Mouse (Mus musculus) embryonic stem cell, embryonic (primary cell): ENCODE data around the gene Isoc2a.

Source experiments
- CTCF ChIA-PET, 4 experiments: fragments of 300-600 bp in 2 of 4; fragments of 350-600 bp in 2 of 4; sonication (Branson Sonifier 250); formaldehyde crosslinking; loops; one replicate each; lab custom pipeline; 2022; ENCODE audit warnings: inconsistent platforms in 2 of 4; lab: Charles Lee
- POLR2A ChIA-PET, 4 experiments: fragments of 300-600 bp in 2 of 4; fragments of 350-600 bp in 2 of 4; sonication (Branson Sonifier 250); formaldehyde crosslinking; loops; one replicate each; lab custom pipeline; 2022; ENCODE audit warnings: antibody characterized with exemption in 4 of 4, inconsistent platforms in 1 of 4; lab: Charles Lee

Isoc2a gene

DNA sequence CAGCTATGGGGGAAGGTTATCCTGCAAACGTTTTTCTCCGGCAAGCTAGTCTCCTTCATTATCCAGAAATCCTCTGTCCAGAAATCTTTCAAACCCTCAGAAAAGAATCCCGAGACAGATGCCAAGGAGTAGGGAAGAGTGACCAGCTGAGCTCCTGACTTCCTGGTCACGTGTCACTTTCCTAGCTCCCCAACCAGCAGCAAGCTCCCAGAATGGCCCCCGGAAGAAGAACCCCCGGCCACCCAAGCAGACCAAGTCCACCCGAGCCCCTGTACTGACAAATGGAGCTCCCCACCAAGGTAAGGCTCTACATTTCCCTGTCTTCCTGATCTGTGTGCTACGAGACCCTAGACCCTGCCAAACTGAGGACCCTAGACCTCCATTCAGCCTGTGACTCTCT is 50.8 kb downstream of the Isoc2a start:
- ChIA-PET POLR2A (interaction anchor here (0.5 to 15.6 kb wide), 29 partner anchors 9 to 404 kb away, joined by 3 to 118 read pairs (median 4); partner anchors contain the start of genes Rpl28 (in 3 of the 4), Hspbp1 (in 2 of the 4), Isoc2a (in 2 of the 4) and Tmem238 (in 2 of the 4)), CTCF (interaction anchor here in 3 of 4 experiments (1.1 to 2.1 kb wide), 7 partner anchors 8 to 37 kb away, joined by 3 to 9 read pairs (median 5); partner anchors contain the start of gene Sbk2 (in 1 of the 3))

DNA sequence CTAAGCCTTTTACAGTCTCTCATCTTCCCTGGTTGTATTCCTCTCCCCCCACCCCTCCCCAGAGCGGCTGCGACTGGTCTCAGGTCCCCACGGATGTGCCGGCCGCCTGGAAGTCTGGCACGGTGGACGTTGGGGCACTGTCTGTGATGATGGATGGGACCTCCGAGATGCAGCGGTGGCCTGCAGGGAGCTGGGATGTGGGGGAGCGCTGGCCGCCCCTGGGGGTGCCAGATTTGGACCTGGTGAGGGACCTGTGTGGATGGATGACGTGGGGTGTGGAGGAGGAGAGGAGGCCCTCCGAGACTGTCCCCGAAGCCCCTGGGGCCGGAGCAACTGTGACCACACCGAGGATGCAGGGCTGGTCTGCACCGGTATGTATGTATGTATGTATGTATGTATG is 51.4 kb downstream of the Isoc2a start:
- ChIA-PET POLR2A (interaction anchor here in 3 of 4 experiments (0.7 to 15.6 kb wide), 15 partner anchors 9 to 325 kb away, joined by 3 to 118 read pairs (median 4); partner anchors contain the start of genes Tmem238 (in 2 of the 3), Cox6b2 (in 1 of the 3), Fiz1 (in 1 of the 3) and Isoc2a (in 1 of the 3)), CTCF (interaction anchor here in 3 of 4 experiments (1.1 to 2.1 kb wide), 6 partner anchors 9 to 17 kb away, joined by 3 to 9 read pairs (median 6); no protein-coding TSS in a partner anchor)

DNA sequence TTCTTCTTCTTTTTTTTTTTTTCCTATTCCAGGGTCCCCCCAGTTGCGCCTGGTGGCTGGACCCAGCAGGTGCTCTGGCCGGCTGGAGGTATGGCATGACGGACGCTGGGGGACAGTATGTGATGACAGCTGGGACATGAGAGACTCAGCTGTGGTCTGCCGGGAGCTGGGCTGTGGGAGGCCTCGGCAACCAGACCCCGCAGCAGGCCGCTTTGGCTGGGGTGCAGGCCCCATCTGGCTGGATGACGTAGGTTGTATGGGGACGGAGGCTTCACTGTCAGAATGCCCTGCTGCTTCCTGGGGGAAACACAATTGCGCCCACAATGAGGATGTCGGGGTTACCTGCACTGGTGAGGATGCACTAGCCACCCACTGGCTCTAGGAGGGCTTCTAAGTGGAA is 56.1 kb downstream of the Isoc2a start:
- POLR2A ChIA-PET, result interaction anchor here in 3 of 4 experiments (0.6 to 3.9 kb wide), 18 partner anchors 8 to 1264 kb away, joined by 3 to 22 read pairs (median 4); partner anchors contain the start of genes Ube2s (in 2 of the 3), Fiz1 (in 1 of the 3), Nat14 (in 1 of the 3) and Rpl28 (in 1 of the 3)
- CTCF ChIA-PET, result interaction anchor here in 3 of 4 experiments (0.6 to 3.4 kb wide), 12 partner anchors 8 to 1251 kb away, joined by 3 to 29 read pairs (median 4); no protein-coding TSS in a partner anchor

DNA sequence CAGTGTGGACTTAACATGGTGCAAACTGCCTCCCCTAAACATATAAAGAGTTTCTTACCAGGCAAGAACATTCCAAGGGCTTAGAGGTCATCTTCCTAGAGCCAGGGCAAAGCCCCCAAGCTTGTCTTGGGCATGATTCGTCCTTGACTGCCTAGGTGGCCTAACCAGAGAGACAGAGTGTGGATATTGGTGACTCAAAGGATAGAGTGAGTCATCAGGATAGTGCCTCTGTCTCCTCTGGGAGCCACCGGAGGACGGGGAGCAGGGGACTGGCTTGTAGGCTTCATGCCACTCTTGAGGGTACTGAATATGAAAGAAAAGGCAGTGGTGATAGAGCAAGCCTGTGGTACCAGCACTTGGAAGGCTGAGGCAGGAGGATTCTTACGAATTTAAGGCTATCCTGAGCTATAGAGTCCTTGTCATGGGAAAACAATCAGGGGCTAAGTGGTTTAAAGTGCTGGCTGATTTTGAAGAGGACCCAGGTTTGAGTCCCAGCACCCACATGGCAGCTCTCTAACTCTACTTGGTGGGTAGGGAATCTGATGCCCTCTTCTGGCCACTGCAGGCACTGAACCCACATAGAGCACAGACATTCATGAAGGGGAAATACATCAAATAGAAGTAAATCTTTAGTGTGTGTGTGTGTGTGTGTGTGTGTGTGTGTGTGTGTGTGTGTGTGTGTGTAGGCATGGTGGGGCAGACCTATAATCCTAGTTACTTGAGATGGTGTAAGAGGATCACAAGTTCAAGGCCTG is 57.4 kb downstream of the Isoc2a start:
- CTCF ChIA-PET, result interaction anchor here (0.5 to 3.4 kb wide), 43 partner anchors 9 to 822 kb away, joined by 3 to 29 read pairs (median 4); partner anchors contain the start of genes Nat14 (in 2 of the 4), Sbk2 (in 2 of the 4), Ssc5d (in 2 of the 4) and Zfp628 (in 2 of the 4)

DNA sequence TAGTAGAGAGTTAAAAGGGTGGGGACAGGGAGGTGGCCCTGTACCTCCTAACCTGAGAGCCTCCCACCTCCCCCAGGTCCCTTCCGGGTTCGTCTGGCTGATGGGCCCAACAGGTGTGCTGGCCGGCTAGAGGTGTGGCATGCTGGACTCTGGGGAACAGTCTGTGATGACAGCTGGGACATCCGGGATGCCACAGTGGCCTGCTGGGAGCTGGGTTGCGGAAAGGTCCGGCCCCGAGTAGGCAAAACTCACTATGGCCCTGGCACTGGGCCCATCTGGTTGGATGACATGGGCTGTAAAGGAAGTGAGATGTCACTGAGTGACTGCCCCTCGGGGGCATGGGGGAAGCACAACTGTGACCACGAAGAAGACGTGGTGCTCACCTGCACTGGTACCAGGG is 59.9 kb downstream of the Isoc2a start:
- ChIA-PET CTCF (interaction anchor here in 2 of 4 experiments (0.6 to 2.1 kb wide), 13 partner anchors 9 to 393 kb away, joined by 3 to 9 read pairs (median 4); partner anchors contain the start of genes Sbk2 (in 2 of the 2) and Ssc5d (in 1 of the 2)), POLR2A (interaction anchor here in 3 of 4 experiments (0.6 to 2.4 kb wide), 12 partner anchors 9 to 184 kb away, joined by 3 to 8 read pairs (median 4); partner anchors contain the start of genes Ube2s (in 2 of the 3), Cox6b2 (in 1 of the 3), Gm44973 (in 1 of the 3) and Rpl28 (in 1 of the 3))

More for the DNA sequence above, 57.4 kb downstream of the Isoc2a start:
- POLR2A ChIA-PET, result interaction anchor here (0.7 to 3.9 kb wide), 24 partner anchors 9 to 1229 kb away, joined by 3 to 22 read pairs (median 5); partner anchors contain the start of genes Ube2s (in 2 of the 4), Fiz1 (in 1 of the 4), Isoc2a (in 1 of the 4) and Nat14 (in 1 of the 4)

DNA sequence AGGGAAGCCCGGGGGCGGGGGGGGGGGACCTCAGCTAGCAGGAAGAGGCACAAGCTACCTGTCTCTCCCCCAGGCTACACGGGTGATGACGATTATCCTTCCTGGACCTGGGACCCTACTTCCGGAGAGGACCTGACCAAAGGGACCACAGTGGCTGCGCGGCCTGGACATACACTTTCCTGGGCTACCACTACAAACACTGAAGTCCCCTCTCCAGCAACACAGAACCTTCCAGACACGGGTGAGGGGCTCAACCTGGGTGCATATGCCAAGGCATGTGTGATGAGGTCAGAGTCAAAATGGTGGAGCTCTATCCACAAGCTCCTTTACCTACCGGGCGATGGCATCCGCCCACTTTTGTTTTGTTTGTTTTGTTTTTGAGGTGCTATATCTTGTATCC is 60.4 kb downstream of the Isoc2a start:
- POLR2A ChIA-PET, result interaction anchor here in 3 of 4 experiments (0.5 to 2.4 kb wide), 16 partner anchors 10 to 377 kb away, joined by 3 to 8 read pairs (median 4); partner anchors contain the start of genes Ube2s (in 2 of the 3), Cox6b2 (in 1 of the 3), Gm44973 (in 1 of the 3) and Rpl28 (in 1 of the 3)
- CTCF ChIA-PET, result interaction anchor here in 3 of 4 experiments (0.5 to 2.1 kb wide), 15 partner anchors 10 to 394 kb away, joined by 3 to 9 read pairs (median 4); partner anchors contain the start of gene Sbk2 (in 2 of the 3)

DNA sequence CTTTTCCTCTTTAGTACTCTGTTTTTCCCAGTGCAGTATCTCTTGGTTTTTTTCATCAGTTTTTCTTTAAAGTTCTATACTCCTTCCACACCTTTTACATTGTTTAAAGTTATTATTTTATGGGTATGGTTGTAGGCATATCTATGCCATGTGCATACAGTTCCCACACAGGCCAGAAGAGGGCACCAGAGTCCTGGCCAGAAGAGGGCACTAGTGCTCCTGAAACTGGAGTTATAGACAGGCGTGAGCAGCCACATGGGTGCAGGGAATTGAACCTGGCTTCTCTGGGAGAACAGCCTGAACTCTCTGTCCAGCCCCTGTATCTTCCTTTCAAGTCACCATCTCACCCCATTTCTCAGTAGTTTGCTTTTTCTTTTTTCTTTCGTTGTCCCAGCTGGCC is 61.5 kb downstream of the Isoc2a start:
- ChIA-PET CTCF (interaction anchor here (0.5 to 3.7 kb wide), 16 partner anchors 12 to 1344 kb away, joined by 3 to 29 read pairs (median 8); partner anchors contain the start of genes Sbk2 (in 2 of the 4), Isoc2a (in 1 of the 4) and Zfp628 (in 1 of the 4)), POLR2A (interaction anchor here in 3 of 4 experiments (0.5 to 2.5 kb wide), 10 partner anchors 11 to 146 kb away, joined by 3 to 10 read pairs (median 6); partner anchors contain the start of genes Sbk2 (in 2 of the 3), Fiz1 (in 1 of the 3), Rpl28 (in 1 of the 3) and Ube2s (in 1 of the 3))

DNA sequence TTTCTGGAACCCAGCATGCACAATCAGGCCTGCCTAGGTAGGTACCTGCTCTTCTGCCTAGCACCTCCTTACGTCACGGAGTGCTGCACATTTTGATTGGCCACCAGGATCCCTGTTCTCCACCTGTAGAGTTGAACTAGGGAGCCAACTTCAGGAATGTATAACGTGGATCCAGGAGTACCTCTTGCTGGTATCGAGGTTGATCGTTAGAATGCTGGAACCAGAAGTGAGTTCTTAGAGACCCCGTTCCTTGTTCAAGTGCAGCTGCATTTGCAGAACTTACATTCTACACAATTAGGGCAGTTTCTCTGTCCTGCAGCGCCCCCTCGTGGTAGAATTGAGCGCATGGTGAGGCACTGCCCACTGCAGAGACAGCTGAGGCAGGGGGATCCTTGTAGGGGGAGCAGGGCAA is 63.1 kb downstream of the Isoc2a start:
- CTCF ChIA-PET, result interaction anchor here (0.5 to 3.8 kb wide), 79 partner anchors 9 to 513 kb away, joined by 3 to 29 read pairs (median 4); partner anchors contain the start of genes Sbk2 (in 4 of the 4), Zfp628 (in 3 of the 4), Isoc2a (in 2 of the 4) and Ssc5d (in 2 of the 4)
- POLR2A ChIA-PET, result interaction anchor here (0.6 to 2.5 kb wide), 25 partner anchors 9 to 187 kb away, joined by 3 to 13 read pairs (median 4); partner anchors contain the start of genes Sbk2 (in 3 of the 4), Ube2s (in 3 of the 4), Cox6b2 (in 1 of the 4) and Isoc2a (in 1 of the 4)

DNA sequence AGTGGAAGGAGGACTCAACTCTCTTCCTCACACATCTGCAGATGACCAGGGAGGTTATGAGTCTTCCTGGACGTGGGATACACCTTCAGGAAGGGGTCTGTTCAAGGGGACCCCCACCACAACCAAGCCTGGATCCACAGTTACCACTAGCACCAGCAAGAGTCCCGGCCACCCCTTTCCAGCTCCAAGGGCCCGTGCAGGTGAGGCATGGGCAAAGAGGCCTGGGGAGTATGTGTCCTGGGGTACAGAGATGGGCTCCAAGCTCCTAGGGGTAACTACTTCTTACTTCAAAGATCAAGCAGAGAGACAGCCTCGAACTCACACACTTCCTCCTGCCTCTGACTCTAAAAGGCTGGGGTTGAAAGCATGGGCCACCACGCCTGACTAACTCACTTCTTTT is 65.7 kb downstream of the Isoc2a start:
- ChIA-PET POLR2A (interaction anchor here in 2 of 4 experiments (1.3 to 1.4 kb wide), 2 partner anchors 31 to 77 kb away, joined by 3 read pairs; no protein-coding TSS in a partner anchor), CTCF (interaction anchor here in 2 of 4 experiments (0.7 to 3.8 kb wide), 8 partner anchors 21 to 119 kb away, joined by 3 to 27 read pairs (median 4); partner anchors contain the start of gene Sbk2 (in 2 of the 2))

DNA sequence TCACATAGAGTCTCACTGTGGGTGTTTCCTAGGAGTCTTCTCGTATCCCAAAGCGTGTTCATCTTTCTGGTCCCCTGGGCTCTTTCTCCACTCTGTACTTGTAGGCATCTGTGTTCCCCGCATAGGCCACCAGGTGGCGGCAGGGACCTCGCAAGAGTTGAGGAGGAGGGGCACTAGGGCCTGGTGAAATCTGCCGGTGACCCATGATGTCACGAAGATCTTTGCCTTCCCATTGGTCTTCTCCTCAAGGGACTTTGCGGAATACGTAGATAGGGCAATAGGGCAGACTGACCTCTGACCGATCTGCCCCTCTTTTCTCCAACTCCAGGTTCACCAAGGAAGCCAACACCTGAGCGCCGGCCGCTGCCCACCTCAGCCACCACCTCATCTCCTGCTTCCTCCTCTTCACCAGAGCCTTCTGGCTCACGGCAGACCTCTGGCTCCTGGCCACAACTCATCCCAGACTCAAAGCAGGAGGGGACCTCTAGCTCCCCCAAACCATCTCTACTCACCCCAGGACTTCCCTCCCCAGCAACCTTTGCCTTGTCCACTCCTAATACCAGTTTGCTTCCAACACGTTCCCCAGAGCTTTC is 66.4 kb downstream of the Isoc2a start:
- ChIA-PET CTCF (interaction anchor here (0.6 to 3.8 kb wide), 11 partner anchors 20 to 183 kb away, joined by 3 to 27 read pairs (median 5); partner anchors contain the start of gene Sbk2 (in 3 of the 4)), POLR2A (interaction anchor here in 3 of 4 experiments (0.7 to 1.6 kb wide), 8 partner anchors 14 to 191 kb away, joined by 3 to 5 read pairs (median 3); partner anchors contain the start of genes Ube2s (in 2 of the 3), Cox6b2 (in 1 of the 3), Gm44973 (in 1 of the 3) and Sbk2 (in 1 of the 3))
